Comparison of ENCODE assay signal across 8 mouse cellular contexts in genomic region chr13:23446498-23446952, GRCm38 (mm10). TPM values are rescaled to one million over a fixed set of nuclear protein-coding genes. Genes with fewer than 3 reads are reported as not detected.
DNase-seq lines count a peak whose midpoint lies in the region; ATAC-seq lines count a peak whose summit lies in the region.

No protein-coding gene starts in this region.

- H3K27me3 ChIP-seq in embryonic facial prominence, embryonic 13.5 days: no peaks in the 10 kb centered on the region
- H3K27me3 ChIP-seq in limb, embryonic 11.5 days (ENCODE audit: control insufficient read depth, insufficient read depth, low read length): no peaks in the 10 kb centered on the region
- no peaks in the 10 kb centered on the region for H3K27me3 ChIP-seq in midbrain, embryonic 12.5 days

- ATAC-seq in embryonic facial prominence, embryonic 13.5 days (ENCODE audit: insufficient number of reproducible peaks, insufficient read depth, low FRiP score, low TSS enrichment, low read depth): 0 out of 2 replicates have a peak, but pooled peaks have one; percentile 61
- ATAC-seq in limb, embryonic 11.5 days (ENCODE audit: insufficient number of reproducible peaks, low FRiP score, low TSS enrichment, low read depth): peak; percentile 49
- peak; percentile 59 for ATAC-seq in midbrain, embryonic 12.5 days (ENCODE audit: low FRiP score, low read depth)

- H3K9me3 ChIP-seq in embryonic facial prominence, embryonic 13.5 days: no peaks in the 10 kb centered on the region
- H3K9me3 ChIP-seq in limb, embryonic 11.5 days (ENCODE audit: control insufficient read depth, low read length): no peaks in the 10 kb centered on the region
- H3K9me3 ChIP-seq in midbrain, embryonic 12.5 days: no peaks in the 10 kb centered on the region

- peak; percentile 71 to 81 for DNase-seq in urinary bladder, adult 18-20 months (ENCODE audit: low spot score in 2 of 2)
- no peak for DNase-seq in urinary bladder, postnatal 10 days (ENCODE audit: low spot score)
- DNase-seq in heart, adult 18-20 months: peak; percentile 85 to 94
- DNase-seq in kidney, adult 18-20 months: peak; percentile 92
- peak; percentile 94 for DNase-seq in limb, embryonic 11.5 days (ENCODE audit: low spot score)
- peak; percentile 83 for DNase-seq in spleen, adult 12 weeks (ENCODE audit: low spot score)

- peak overlapping the region; percentile 68 for H3K9ac ChIP-seq in embryonic facial prominence, embryonic 13.5 days
- H3K9ac ChIP-seq in limb, embryonic 11.5 days (ENCODE audit: low read length): peak overlapping the region; percentile 45
- peak overlapping the region; percentile 32 for H3K9ac ChIP-seq in midbrain, embryonic 12.5 days (replicated peaks)

- H3K4me1 ChIP-seq in embryonic facial prominence, embryonic 13.5 days: peaks cover 14% of the 10 kb centered on the region
- no peaks in the 10 kb centered on the region for H3K4me1 ChIP-seq in limb, embryonic 11.5 days (ENCODE audit: control insufficient read depth, insufficient read depth, low read length)
- peaks cover 11% of the 10 kb centered on the region for H3K4me1 ChIP-seq in midbrain, embryonic 12.5 days

- whole genome bisulfite sequencing in embryonic facial prominence, embryonic 13.5 days: under 1% methylated on average over 16 of the region's 16 CpGs
- 0% methylated on average over 16 of the region's 16 CpGs for WGBS in limb, embryonic 11.5 days
- under 1% methylated on average over 16 of the region's 16 CpGs for WGBS in midbrain, embryonic 12.5 days

- H3K27ac ChIP-seq in embryonic facial prominence, embryonic 13.5 days: peak overlapping the region; percentile 73
- H3K27ac ChIP-seq in limb, embryonic 11.5 days (replicated peaks; ENCODE audit: low read depth, low read length): no peak overlapping the region; the same call in 1 of the 2 replicates
- H3K27ac ChIP-seq in midbrain, embryonic 12.5 days (replicated peaks): peak overlapping the region; percentile 98

- peak overlapping the region; percentile 68 for H3K4me2 ChIP-seq in embryonic facial prominence, embryonic 13.5 days
- H3K4me2 ChIP-seq in limb, embryonic 11.5 days (ENCODE audit: low read depth, severe bottlenecking): peak overlapping the region; percentile 79
- H3K4me2 ChIP-seq in midbrain, embryonic 12.5 days (replicated peaks): peak overlapping the region; percentile 69

- no peaks in the 10 kb centered on the region for H3K36me3 ChIP-seq in embryonic facial prominence, embryonic 13.5 days
- H3K36me3 ChIP-seq in limb, embryonic 11.5 days (ENCODE audit: control insufficient read depth, insufficient read depth, low read length): no peaks in the 10 kb centered on the region
- H3K36me3 ChIP-seq in midbrain, embryonic 12.5 days: no peaks in the 10 kb centered on the region

- H3K4me3 ChIP-seq in embryonic facial prominence, embryonic 13.5 days: peak overlapping the region; percentile 64
- H3K4me3 ChIP-seq in limb, embryonic 11.5 days (ENCODE audit: low read depth, low read length): peak overlapping the region; percentile 62
- peak overlapping the region; percentile 68 for H3K4me3 ChIP-seq in midbrain, embryonic 12.5 days

RNA-seq across cellular contexts. Expression of gene Btn1a1, which starts 19.2 kb away (rescaled TPM):
- polyA plus RNA-seq in embryonic facial prominence, embryonic 13.5 days (2015; fragmentation: Nextera tagmentation; extraction: Ambion mirVana): not detected in 2 replicates
- not detected for total RNA-seq in heart, adult 18-20 months (2021)
- not detected in 2 replicates for polyA plus RNA-seq in limb, embryonic 11.5 days (2014; fragmentation: Nextera tagmentation; extraction: Ambion mirVana)
- polyA plus RNA-seq in midbrain, embryonic 12.5 days (2016; fragmentation: Nextera tagmentation; extraction: Ambion mirVana): not detected in 2 replicates

RNA-seq across cellular contexts. Expression of gene Abt1, which starts 22.9 kb away (rescaled TPM):
- 13.1 and 14.6 TPM in 2 replicates for polyA plus RNA-seq in embryonic facial prominence, embryonic 13.5 days (2015; fragmentation: Nextera tagmentation; extraction: Ambion mirVana)
- 1 to 10 TPM; 4.6 to 4.7 TPM for total RNA-seq in heart, adult 18-20 months (2021)
- 16.3 and 17.4 TPM in 2 replicates for polyA plus RNA-seq in limb, embryonic 11.5 days (2014; fragmentation: Nextera tagmentation; extraction: Ambion mirVana)
- polyA plus RNA-seq in midbrain, embryonic 12.5 days (2016; fragmentation: Nextera tagmentation; extraction: Ambion mirVana): 10.1 and 12.3 TPM in 2 replicates

RNA-seq across cellular contexts. Expression of gene Btn2a2, which starts 42.1 kb away (rescaled TPM):
- polyA plus RNA-seq in embryonic facial prominence, embryonic 13.5 days (2015; fragmentation: Nextera tagmentation; extraction: Ambion mirVana): 1.5 and 1.7 TPM in 2 replicates
- not detected for total RNA-seq in heart, adult 18-20 months (2021)
- polyA plus RNA-seq in limb, embryonic 11.5 days (2014; fragmentation: Nextera tagmentation; extraction: Ambion mirVana): 1.3 and 2.2 TPM in 2 replicates
- polyA plus RNA-seq in midbrain, embryonic 12.5 days (2016; fragmentation: Nextera tagmentation; extraction: Ambion mirVana): 0.10 and 0.17 TPM in 2 replicates
